Mouse (Mus musculus): ENCODE measurements around the gene Galnt9.

Galnt9 gene

GRCm38 (mm10) chr5:110628156-110628555 is 84.0 kb downstream of the Galnt9 start:
- DNase-seq (ENCODE audit: low spot score in 2 of 2) = no peak

- DNase-seq (ENCODE audit: low spot score in 2 of 2) = no peak
Measured at GRCm38 (mm10) chr5:110629525-110630120, 85.5 kb downstream of the Galnt9 start.

GRCm38 (mm10) chr5:110635951-110636707 is 92.0 kb downstream of the Galnt9 start:
- no peak for DNase-seq (ENCODE audit: low spot score in 2 of 2)

- no peak for DNase-seq (ENCODE audit: low spot score in 2 of 2)
Measured at GRCm38 (mm10) chr5:110638306-110639074, 94.3 kb downstream of the Galnt9 start.

- DNase-seq (ENCODE audit: low spot score in 2 of 2) = peak; percentile 49 to 66
Measured at GRCm38 (mm10) chr5:110639459-110639858, 95.3 kb downstream of the Galnt9 start.

GRCm38 (mm10) chr5:110646377-110646776 is 102.2 kb downstream of the Galnt9 start:
- no peak for DNase-seq (ENCODE audit: low spot score in 2 of 2)

GRCm38 (mm10) chr5:110652719-110653648 is 108.8 kb downstream of the Galnt9 start, which contains the start of the genes Noc4l and Ddx51:
Noc4l (minus strand) TSS chr5:110653417.
Ddx51 (plus strand) TSS chr5:110653451.
- DNase-seq (ENCODE audit: low spot score in 2 of 2) = peak; percentile 81 to 90

- DNase-seq (ENCODE audit: low spot score in 2 of 2) = no peak
Measured at GRCm38 (mm10) chr5:110653686-110654085, 109.5 kb downstream of the Galnt9 start.

- no peak for DNase-seq (ENCODE audit: low spot score in 2 of 2)
Measured at GRCm38 (mm10) chr5:110659682-110660081, 115.5 kb downstream of the Galnt9 start.

GRCm38 (mm10) chr5:110664041-110664440 is 119.9 kb downstream of the Galnt9 start:
- DNase-seq (ENCODE audit: low spot score in 2 of 2) = peak; percentile 26 to 32

- no peak for DNase-seq (ENCODE audit: low spot score in 2 of 2)
Measured at GRCm38 (mm10) chr5:110664750-110665269, 120.7 kb downstream of the Galnt9 start.

- DNase-seq (ENCODE audit: low spot score in 2 of 2) = no peak
Measured at GRCm38 (mm10) chr5:110665486-110666121, 121.4 kb downstream of the Galnt9 start.

All from heart, adult 9 months (tissue).